Comparison of ENCODE assay signal across 13 mouse cellular contexts in genomic region chrX:9202781-9203405, GRCm38 (mm10). TPM values are rescaled to one million over a fixed set of nuclear protein-coding genes. Genes with fewer than 3 reads are reported as not detected.
DNase-seq lines count a peak whose midpoint lies in the region; ATAC-seq lines count a peak whose summit lies in the region.
"Had no signal": no experiment of that assay in that cellular context is flagged by ENCODE, and none has a peak within 500 bp of the region (broad histone marks: within the 10 kb centered on the region; RNA-seq: fewer than 3 reads in every experiment).

No protein-coding gene starts in this region.

- H3K4me1 ChIP-seq in hindbrain, embryonic 14.5 days (replicated peaks; ENCODE audit: control insufficient read depth, insufficient read depth, low read length) = no peaks in the 10 kb centered on the region
- H3K4me1 ChIP-seq in hindbrain, embryonic 10.5 days (replicated peaks) = peaks cover 10% of the 10 kb centered on the region; the same call in 1 of the 2 replicates
- H3K4me1 ChIP-seq in brown adipose tissue, adult 24 weeks (ENCODE audit: control insufficient read depth, insufficient read depth, insufficient read length, low read length) = peaks cover 3% of the 10 kb centered on the region
- no peaks in the 10 kb centered on the region for H3K4me1 ChIP-seq in intestine, embryonic 15.5 days (replicated peaks)
- H3K4me1 ChIP-seq: liver, embryonic 15.5 days had no signal

- H3K27me3 ChIP-seq in hindbrain, embryonic 14.5 days (ENCODE audit: control insufficient read depth, insufficient read depth, low read length) = no peaks in the 10 kb centered on the region; the same call in 1 of the 2 replicates
- H3K27me3 ChIP-seq in hindbrain, embryonic 10.5 days (ENCODE audit: insufficient read depth, poor library complexity, severe bottlenecking) = peaks cover 22% of the 10 kb centered on the region
- no peaks in the 10 kb centered on the region for H3K27me3 ChIP-seq in intestine, embryonic 15.5 days (replicated peaks)

- WGBS in hindbrain, embryonic 14.5 days = 50% methylated on average over 7 of the region's 7 CpGs
- WGBS in hindbrain, embryonic 10.5 days = 72% methylated on average over 7 of the region's 7 CpGs
- WGBS in intestine, embryonic 15.5 days = 53% methylated on average over 7 of the region's 7 CpGs

- no peaks in the 10 kb centered on the region for H3K36me3 ChIP-seq in hindbrain, embryonic 14.5 days (replicated peaks; ENCODE audit: control insufficient read depth, insufficient read depth)
- no peaks in the 10 kb centered on the region for H3K36me3 ChIP-seq in hindbrain, embryonic 10.5 days
- H3K36me3 ChIP-seq in intestine, embryonic 15.5 days = no peaks in the 10 kb centered on the region
- H3K36me3 ChIP-seq: liver, embryonic 15.5 days had no signal

- 0 out of 2 replicates have a peak overlapping the region, but pooled peaks have one; percentile 16 for H3K9ac ChIP-seq in hindbrain, embryonic 14.5 days
- H3K9ac ChIP-seq in intestine, embryonic 15.5 days = no peak overlapping the region
- H3K9ac ChIP-seq: liver, embryonic 15.5 days had no signal

- H3K4me2 ChIP-seq in hindbrain, embryonic 14.5 days (replicated peaks) = peak overlapping the region; percentile 40
- H3K4me2 ChIP-seq in intestine, embryonic 15.5 days (replicated peaks) = no peak overlapping the region
- H3K4me2 ChIP-seq: liver, embryonic 15.5 days had no signal

- no peak overlapping the region for H3K27ac ChIP-seq in hindbrain, embryonic 14.5 days
- no peak overlapping the region for H3K27ac ChIP-seq in hindbrain, embryonic 10.5 days
- peak overlapping the region; percentile 68 for H3K27ac ChIP-seq in brown adipose tissue, adult 24 weeks (replicated peaks; ENCODE audit: low read depth, low read length)
- H3K27ac ChIP-seq in intestine, embryonic 15.5 days = no peak overlapping the region
- H3K27ac ChIP-seq: liver, embryonic 15.5 days had no signal

- H3K4me3 ChIP-seq in hindbrain, embryonic 14.5 days (replicated peaks; ENCODE audit: low read length) = peak overlapping the region; percentile 1
- H3K4me3 ChIP-seq in hindbrain, embryonic 10.5 days = no peak overlapping the region
- no peak overlapping the region for H3K4me3 ChIP-seq in brown adipose tissue, adult 24 weeks (ENCODE audit: insufficient read depth, low read depth, low read length)
- no peak overlapping the region for H3K4me3 ChIP-seq in intestine, embryonic 15.5 days (replicated peaks)
- H3K4me3 ChIP-seq: liver, embryonic 15.5 days had no signal

- DNase-seq in hindbrain, embryonic 14.5 days (ENCODE audit: low spot score) = no peak
- DNase-seq in hindbrain, embryonic 10.5 days (ENCODE audit: low spot score) = no peak
- peak; percentile 22 for DNase-seq in NIH3T3 (ENCODE audit: low read depth)
- DNase-seq in kidney, adult 8-10 months = peak; percentile 6 to 26
- no peak for DNase-seq in MN1 (ENCODE audit: low spot score)
- no peak for DNase-seq in gastrocnemius, postnatal 14 days
- DNase-seq: spleen, adult 18-20 months had no signal

- ATAC-seq in hindbrain, embryonic 14.5 days (ENCODE audit: low FRiP score) = no peak
- ATAC-seq in intestine, embryonic 15.5 days = no peak

- no peaks in the 10 kb centered on the region for H3K9me3 ChIP-seq in hindbrain, embryonic 14.5 days (ENCODE audit: control insufficient read depth, low read length)
- 0 out of 2 replicates have a peak, but pooled peaks cover 6% of the 10 kb centered on the region for H3K9me3 ChIP-seq in hindbrain, embryonic 10.5 days
- H3K9me3 ChIP-seq in intestine, embryonic 15.5 days = no peaks in the 10 kb centered on the region
- H3K9me3 ChIP-seq: liver, embryonic 15.5 days had no signal

- intact Hi-C loops in gastrocnemius, postnatal 14 days (cut with DNase I; ENCODE audit: low total_unique reads) = no loop called here

RNA-seq across cellular contexts. Expression of gene Lancl3, which starts 3.2 kb away (rescaled TPM):
- polyA plus RNA-seq in hindbrain, embryonic 14.5 days (2014; fragmentation: Nextera tagmentation; extraction: Ambion mirVana) = 4.0 and 4.1 TPM in 2 replicates
- 0.55 and 0.91 TPM in 2 replicates for polyA plus RNA-seq in hindbrain, embryonic 10.5 days (2016; fragmentation: Nextera tagmentation; extraction: Ambion mirVana)
- polyA plus RNA-seq in brown adipose tissue, adult 24 weeks (2012; ENCODE audit: insufficient read depth, insufficient read length, missing spikeins) = 0.36 TPM in 1 of 2 replicates, not detected in the other
- polyA plus RNA-seq in intestine, embryonic 15.5 days (2015; fragmentation: Nextera tagmentation; extraction: Ambion mirVana) = 0.69 and 0.78 TPM in 2 replicates
- under 1 TPM; 0.18 to 0.60 TPM for total RNA-seq in gastrocnemius, postnatal 14 days (2021)

RNA-seq across cellular contexts. Expression of gene Gm14862, which starts 53.8 kb away (rescaled TPM):
- not detected in 2 replicates for polyA plus RNA-seq in hindbrain, embryonic 14.5 days (2014; fragmentation: Nextera tagmentation; extraction: Ambion mirVana)
- not detected in 2 replicates for polyA plus RNA-seq in hindbrain, embryonic 10.5 days (2016; fragmentation: Nextera tagmentation; extraction: Ambion mirVana)
- not detected in 2 replicates for polyA plus RNA-seq in brown adipose tissue, adult 24 weeks (2012; ENCODE audit: insufficient read depth, insufficient read length, missing spikeins)
- not detected in 2 replicates for polyA plus RNA-seq in intestine, embryonic 15.5 days (2015; fragmentation: Nextera tagmentation; extraction: Ambion mirVana)
- not detected for total RNA-seq in gastrocnemius, postnatal 14 days (2021)
- total RNA-seq: common myeloid progenitor, adult 5-6 weeks; layer of hippocampus, postnatal 14 days had no signal
- polyA plus RNA-seq: frontal cortex, adult 2 months had no signal

Comparison
In these comparisons a context has a peak if more than half of its experiments do, and no peak if none do; other contexts are left out.
1. DNase-seq: peak in NIH3T3 (single experiment) and kidney, adult 8-10 months (2 of 2); none in hindbrain, embryonic 14.5 days (single experiment), hindbrain, embryonic 10.5 days (single experiment), MN1 (single experiment) and gastrocnemius, postnatal 14 days (single experiment).